Mouse (Mus musculus) hindbrain, embryonic 15.5 days (tissue): ENCODE measurements around the gene Ncoa1. TPM values are rescaled to one million over a fixed set of nuclear protein-coding genes. Genes with fewer than 3 reads are reported as not detected.

Source experiments
- ATAC-seq: fragments of 200-750 bp; cut with Nextera tagmentation; 2 replicates; pipeline ENCODE4 v1.8.0; 2017; ENCODE audit warnings: low read depth, moderate number of reproducible peaks, moderate TSS enrichment; ENCODE audit not compliant: low FRiP score
- H3K27ac ChIP-seq: fragments of 300-500 bp; sonication (generic); replicated peaks from 2 replicates; pipeline ENCODE4 v1.5.1; 2015; ENCODE audit warnings: mild to moderate bottlenecking, inconsistent platforms
- H3K27me3 ChIP-seq: fragments of 300-500 bp; sonication (generic); 2 replicates; pipeline ENCODE4 v1.6.1; 2015; ENCODE audit warnings: control low read depth, inconsistent platforms
- H3K36me3 ChIP-seq: fragments of 300-500 bp; sonication (generic); 2 replicates; pipeline ENCODE4 v1.6.1; 2015; ENCODE audit warnings: control low read depth, inconsistent platforms
- H3K4me1 ChIP-seq: fragments of 300-500 bp; sonication (generic); replicated peaks from 2 replicates; pipeline ENCODE4 v1.6.1; 2015; ENCODE audit warnings: control low read depth, inconsistent platforms
- H3K4me2 ChIP-seq: fragments of 300-500 bp; sonication (generic); 2 replicates; pipeline ENCODE4 v1.6.1; 2015; ENCODE audit warnings: moderate library complexity, mild to moderate bottlenecking, inconsistent platforms
- H3K4me3 ChIP-seq: fragments of 300-500 bp; sonication (generic); 2 replicates; pipeline ENCODE4 v1.5.1; 2015; ENCODE audit warnings: mild to moderate bottlenecking, inconsistent platforms
- H3K9ac ChIP-seq: fragments of 300-500 bp; sonication (generic); 2 replicates; pipeline ENCODE4 v1.6.1; 2015; ENCODE audit warnings: inconsistent platforms
- H3K9me3 ChIP-seq: fragments of 300-500 bp; sonication (generic); 2 replicates; pipeline ENCODE4 v1.6.1; 2016; ENCODE audit warnings: control low read depth, inconsistent platforms
- WGBS: fragments of 180-500 bp; shearing (Covaris S2); methylation state at CpG from one replicate; pipeline ENCODE4 v1.1.7; 2015; 5-methylcytosine and 5-hydroxymethylcytosine counted together
- polyA plus RNA-seq: library from polyadenylated mRNA; unstranded; fragments of >200 nt; fragmentation: Nextera tagmentation; extraction: Ambion mirVana; gene quantifications from 2 replicates; pipeline ENCODE4 v1.2.1, GENCODE M21; 2015

Ncoa1 gene
- polyA plus RNA-seq, 1 experiment from 2014 or later, result 16.8 TPM

DNA sequence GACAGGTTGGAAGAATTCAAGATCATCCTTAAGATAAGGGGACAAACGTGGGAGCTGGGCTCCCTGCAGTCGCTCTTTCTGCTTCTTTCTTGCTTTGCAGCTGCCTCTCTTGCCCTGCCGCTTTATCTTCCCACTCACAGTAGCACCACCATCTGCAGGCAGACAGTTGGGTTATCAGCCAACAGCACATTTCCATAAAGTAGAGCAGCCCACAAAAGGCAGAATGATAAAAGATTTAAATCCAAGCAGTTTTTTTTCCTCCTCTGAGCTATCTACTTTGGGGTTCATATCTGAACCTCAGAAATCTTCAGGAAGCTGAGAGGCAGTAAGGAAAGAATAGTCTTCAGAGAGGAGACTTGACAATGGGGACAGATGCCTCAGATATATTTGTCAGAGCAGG lies 24.9 kb upstream of the Ncoa1 start:
- Histone ChIP-seq H3K27ac (no peak overlapping the region), H3K27me3 (no peaks in the 10 kb centered on the region), H3K4me2 (no peak overlapping the region), H3K4me3 (no peak overlapping the region), H3K36me3 (no peaks in the 10 kb centered on the region), H3K9ac (no peak overlapping the region), H3K9me3 (no peaks in the 10 kb centered on the region), H3K4me1 (peaks cover 4% of the 10 kb centered on the region)
- WGBS, result 27% methylated on average over 3 of the region's 3 CpGs
- no peak for ATAC-seq

DNA sequence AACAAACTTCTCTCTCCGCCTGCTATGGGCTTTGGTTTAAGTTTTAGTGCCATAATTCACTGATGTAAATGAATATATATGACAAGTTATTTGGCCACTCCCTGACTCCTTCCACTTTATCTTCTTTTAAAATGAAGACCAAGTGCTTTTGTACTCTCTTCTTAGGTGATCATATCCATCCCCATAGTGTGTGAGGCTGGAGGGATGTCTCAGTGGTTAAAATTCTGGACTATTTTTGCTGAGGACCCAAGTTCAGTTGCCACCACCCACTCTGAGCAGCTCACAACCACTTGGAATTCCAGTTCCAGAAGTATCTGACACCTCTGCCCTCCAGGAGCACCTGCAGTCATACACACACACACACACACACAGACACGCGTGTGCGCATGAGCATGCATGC lies 23.5 kb upstream of the Ncoa1 start:
- 97% methylated on average over 4 of the region's 4 CpGs for WGBS
- Histone ChIP-seq H3K27me3 (no peaks in the 10 kb centered on the region), H3K9me3 (no peaks in the 10 kb centered on the region), H3K4me3 (no peak overlapping the region), H3K27ac (no peak overlapping the region), H3K9ac (no peak overlapping the region), H3K36me3 (no peaks in the 10 kb centered on the region), H3K4me1 (peaks cover 4% of the 10 kb centered on the region), H3K4me2 (no peak overlapping the region)
- ATAC-seq, result no peak

DNA sequence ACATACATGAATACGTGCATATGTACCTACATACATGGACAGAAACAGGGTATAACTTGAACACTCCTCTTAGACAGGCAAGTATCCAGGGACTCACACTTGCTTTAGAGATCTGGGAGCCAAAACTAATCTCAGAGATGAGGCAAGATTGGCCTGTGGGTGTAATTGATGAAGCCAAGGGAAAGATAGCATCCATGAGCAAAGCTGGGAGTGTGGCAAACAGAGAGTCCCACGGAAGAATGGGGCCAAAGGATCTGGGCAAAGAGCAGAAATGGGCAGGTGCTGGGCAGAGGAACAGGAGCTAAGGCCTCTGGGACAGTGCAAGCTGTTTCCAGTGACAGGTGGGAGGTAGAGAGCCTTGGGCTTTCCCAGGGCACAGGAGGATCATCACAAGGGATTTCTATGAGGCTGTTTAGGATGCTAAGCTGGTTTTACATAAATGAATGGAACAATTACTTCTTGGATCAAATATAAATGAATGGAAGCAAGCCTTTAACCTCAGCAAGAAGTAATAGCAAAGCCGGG lies 22.7 kb upstream of the Ncoa1 start:
- no peak overlapping the region for H3K4me3 ChIP-seq
- H3K4me2 ChIP-seq, result no peak overlapping the region
- H3K9me3 ChIP-seq, result no peaks in the 10 kb centered on the region
- no peak for ATAC-seq
- no peaks in the 10 kb centered on the region for H3K27me3 ChIP-seq
- peaks cover 4% of the 10 kb centered on the region; the same call in 1 of the 2 replicates for H3K4me1 ChIP-seq
- no peak overlapping the region for H3K27ac ChIP-seq
- no peak overlapping the region for H3K9ac ChIP-seq
- 83% methylated on average over 3 of the region's 3 CpGs for WGBS
- H3K36me3 ChIP-seq, result no peaks in the 10 kb centered on the region

DNA sequence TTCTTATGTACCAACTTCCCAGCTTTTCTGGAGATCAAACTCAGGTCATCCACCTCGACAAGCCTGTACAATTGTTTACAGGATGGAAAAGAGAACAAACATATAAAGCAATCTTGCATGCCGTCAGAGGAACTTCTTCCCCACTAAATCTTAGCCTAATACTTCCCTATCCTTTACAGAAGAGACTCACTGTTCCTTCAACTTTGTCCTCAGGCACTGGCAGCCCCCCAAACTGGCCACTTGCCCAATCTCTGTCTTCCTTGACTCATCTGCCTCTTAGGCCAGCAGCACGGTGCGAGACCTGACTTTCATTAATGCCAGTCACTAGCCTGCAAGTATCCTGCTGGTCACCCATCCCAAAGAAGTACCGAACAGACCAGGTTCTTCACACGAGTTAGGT lies 11.4 kb upstream of the Ncoa1 start:
- H3K36me3 ChIP-seq, result no peaks in the 10 kb centered on the region
- no peaks in the 10 kb centered on the region for H3K4me1 ChIP-seq
- no peak overlapping the region for H3K4me3 ChIP-seq
- ATAC-seq, result no peak
- H3K4me2 ChIP-seq, result no peak overlapping the region
- 67% methylated on average over 6 of the region's 6 CpGs for WGBS
- no peak overlapping the region for H3K27ac ChIP-seq
- no peak overlapping the region for H3K9ac ChIP-seq
- H3K27me3 ChIP-seq, result no peaks in the 10 kb centered on the region
- H3K9me3 ChIP-seq, result no peaks in the 10 kb centered on the region

DNA sequence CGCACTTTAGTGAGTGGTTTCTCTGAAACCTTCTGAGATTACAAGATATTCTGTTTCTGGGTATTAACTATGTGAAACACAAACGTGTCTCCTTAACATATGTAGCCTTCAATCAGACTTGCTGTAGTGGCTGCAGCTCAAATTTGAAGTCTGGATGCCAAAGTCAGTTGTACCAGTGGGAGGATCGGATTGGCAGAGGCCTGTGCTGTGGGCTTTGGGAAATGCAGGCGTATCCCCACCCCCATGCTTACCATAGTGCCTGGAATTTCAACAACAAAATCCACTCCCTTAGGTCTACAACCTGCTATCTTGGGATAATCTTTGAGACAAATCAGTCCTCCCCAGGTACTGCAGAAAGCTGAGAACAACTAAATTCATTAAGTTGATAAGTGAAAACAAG lies 6.4 kb upstream of the Ncoa1 start:
- Histone ChIP-seq H3K4me3 (no peak overlapping the region), H3K27ac (no peak overlapping the region), H3K9me3 (no peaks in the 10 kb centered on the region), H3K9ac (no peak overlapping the region), H3K36me3 (no peaks in the 10 kb centered on the region), H3K4me2 (no peak overlapping the region), H3K27me3 (no peaks in the 10 kb centered on the region), H3K4me1 (peaks cover 5% of the 10 kb centered on the region; the same call in 1 of the 2 replicates)
- ATAC-seq, result no peak
- 73% methylated on average over 4 of the region's 4 CpGs for WGBS

DNA sequence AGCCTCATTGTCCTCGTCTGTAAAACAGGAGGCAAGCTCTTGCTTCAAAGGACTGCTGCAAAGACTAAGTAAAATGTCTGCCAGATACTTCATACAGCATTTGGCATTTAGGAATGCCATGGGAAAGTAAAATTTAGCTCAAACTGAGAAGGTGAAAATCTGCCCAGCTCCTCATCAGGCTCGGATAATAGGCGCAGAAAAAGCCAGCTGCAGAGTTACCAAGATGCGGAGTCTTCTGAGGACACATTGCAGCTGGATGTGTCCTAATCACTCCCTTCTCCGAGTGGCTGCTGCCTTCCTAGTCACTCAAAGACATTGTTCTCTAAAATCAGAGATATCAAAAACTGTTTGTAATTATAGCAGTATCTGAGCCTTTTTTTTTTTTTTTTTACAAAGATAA lies 4.7 kb upstream of the Ncoa1 start:
- Histone ChIP-seq H3K9ac (no peak overlapping the region), H3K4me2 (no peak overlapping the region), H3K27me3 (no peaks in the 10 kb centered on the region), H3K4me1 (peaks cover 12% of the 10 kb centered on the region; the same call in 1 of the 2 replicates), H3K4me3 (no peak overlapping the region), H3K27ac (no peak overlapping the region), H3K9me3 (no peaks in the 10 kb centered on the region), H3K36me3 (no peaks in the 10 kb centered on the region)
- 63% methylated on average over 5 of the region's 5 CpGs for WGBS
- ATAC-seq, result no peak

DNA sequence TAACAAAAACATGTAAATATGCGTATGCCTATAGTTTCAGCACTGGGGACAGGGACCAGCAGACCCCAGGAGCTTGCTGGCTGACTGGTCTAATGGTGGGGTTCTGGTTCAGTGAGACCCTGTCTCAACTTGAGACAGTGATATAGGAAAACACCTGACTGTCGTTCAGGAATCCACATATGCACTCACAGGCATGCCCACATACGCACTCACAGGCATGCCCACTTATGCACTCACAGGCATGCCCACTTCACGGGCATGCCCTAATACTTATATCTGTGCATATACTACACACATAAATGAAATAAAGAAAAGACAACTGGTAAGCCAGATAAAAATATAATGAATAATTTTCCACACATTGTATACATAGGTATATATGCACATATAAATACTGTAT lies 3.3 kb upstream of the Ncoa1 start:
- Histone ChIP-seq H3K27ac (no peak overlapping the region), H3K9ac (no peak overlapping the region), H3K4me1 (peaks cover 18% of the 10 kb centered on the region), H3K36me3 (no peaks in the 10 kb centered on the region), H3K4me2 (no peak overlapping the region), H3K27me3 (no peaks in the 10 kb centered on the region), H3K9me3 (no peaks in the 10 kb centered on the region), H3K4me3 (no peak overlapping the region)
- ATAC-seq, result no peak
- 90% methylated on average over 4 of the region's 4 CpGs for WGBS

DNA sequence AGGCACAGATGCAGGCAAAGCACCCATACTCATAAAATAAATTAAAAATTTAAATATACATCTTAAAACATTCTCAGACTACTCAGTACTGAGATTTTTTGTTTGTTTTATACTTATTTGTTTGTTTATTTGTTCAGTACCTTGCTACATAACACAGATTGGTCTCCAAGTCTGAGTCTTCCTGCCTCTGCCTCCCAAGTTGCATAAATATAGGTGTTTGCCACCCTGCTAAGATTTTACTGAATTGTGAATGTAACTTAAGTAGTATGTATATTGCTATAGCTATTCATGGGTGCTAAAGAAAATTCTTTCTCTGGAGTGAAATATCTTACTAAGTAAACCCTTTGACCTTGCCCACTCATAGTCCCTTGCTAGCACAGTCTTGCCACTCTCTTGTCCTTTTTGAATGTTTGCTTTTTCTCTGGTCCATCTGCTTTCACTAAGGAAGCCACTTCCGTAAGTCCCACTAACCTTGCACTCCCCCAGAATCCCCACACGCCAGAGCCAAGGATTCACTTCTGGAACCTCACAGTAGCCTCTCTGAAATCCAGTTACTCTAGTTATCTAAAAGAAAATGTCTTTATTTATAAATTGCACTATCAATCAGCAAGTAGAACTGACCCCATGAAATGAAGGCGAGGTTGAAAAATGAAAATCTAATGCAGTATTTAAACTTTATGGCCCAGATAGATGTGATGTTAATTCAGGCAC lies 2.3 kb upstream of the Ncoa1 start:
- no peak for ATAC-seq

DNA sequence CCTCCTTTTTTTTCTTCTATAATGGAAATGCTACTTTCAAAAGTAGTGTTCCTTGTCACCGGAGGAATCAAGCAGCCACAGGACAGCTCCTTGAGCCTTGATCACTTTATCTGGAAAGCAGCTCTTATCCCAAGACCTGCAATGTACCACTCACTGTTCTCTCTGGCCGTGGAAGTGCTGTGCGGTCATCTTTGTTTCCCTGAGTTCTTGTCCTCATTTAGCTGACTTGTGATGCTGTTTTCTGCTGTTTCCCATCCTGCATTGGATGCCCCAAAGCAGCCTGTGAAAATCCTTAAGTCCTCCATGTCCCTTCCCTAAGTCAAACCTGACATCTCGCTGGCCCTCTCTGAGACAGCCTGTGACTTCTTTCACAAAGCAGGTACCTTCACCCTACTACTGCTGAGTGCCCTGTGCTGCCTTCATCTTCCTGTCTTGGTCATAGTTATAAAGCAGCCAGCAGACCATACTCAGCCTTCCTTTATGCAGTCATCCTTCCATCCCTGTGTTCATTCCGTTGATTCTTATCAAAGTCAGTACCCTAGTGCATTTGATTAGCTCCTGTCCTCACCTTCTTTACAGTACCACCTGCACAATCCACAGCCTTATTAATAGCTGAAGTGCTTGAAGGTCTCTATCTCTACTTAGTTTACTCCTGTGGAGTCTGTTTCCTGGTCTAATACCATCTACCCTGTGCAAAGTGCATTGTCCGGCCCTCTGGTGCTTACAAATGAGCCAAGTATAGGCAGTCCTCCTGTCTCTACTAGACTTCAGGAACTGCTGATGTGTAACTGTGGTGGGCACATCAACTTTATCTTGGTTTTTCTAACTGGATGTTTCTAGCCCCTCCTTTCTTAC lies 1.2 kb upstream of the Ncoa1 start:
- Histone ChIP-seq H3K4me2 (peak overlapping the region; percentile 77; the same call in 1 of the 2 replicates), H3K4me3 (no peak overlapping the region), H3K27ac (no peak overlapping the region), H3K27me3 (no peaks in the 10 kb centered on the region), H3K4me1 (peaks cover 37% of the 10 kb centered on the region), H3K36me3 (no peaks in the 10 kb centered on the region), H3K9ac (no peak overlapping the region), H3K9me3 (no peaks in the 10 kb centered on the region)
- ATAC-seq, result no peak
- 70% methylated on average over 6 of the region's 6 CpGs for WGBS

More for the DNA sequence above, 2.3 kb upstream of the Ncoa1 start:
- no peak overlapping the region for H3K4me3 ChIP-seq
- WGBS, result 82% methylated on average over 3 of the region's 3 CpGs
- H3K36me3 ChIP-seq, result no peaks in the 10 kb centered on the region
- no peaks in the 10 kb centered on the region for H3K27me3 ChIP-seq
- no peaks in the 10 kb centered on the region for H3K9me3 ChIP-seq
- H3K4me1 ChIP-seq, result peaks cover 26% of the 10 kb centered on the region
- H3K9ac ChIP-seq, result no peak overlapping the region
- no peak overlapping the region for H3K4me2 ChIP-seq
- no peak overlapping the region for H3K27ac ChIP-seq

DNA sequence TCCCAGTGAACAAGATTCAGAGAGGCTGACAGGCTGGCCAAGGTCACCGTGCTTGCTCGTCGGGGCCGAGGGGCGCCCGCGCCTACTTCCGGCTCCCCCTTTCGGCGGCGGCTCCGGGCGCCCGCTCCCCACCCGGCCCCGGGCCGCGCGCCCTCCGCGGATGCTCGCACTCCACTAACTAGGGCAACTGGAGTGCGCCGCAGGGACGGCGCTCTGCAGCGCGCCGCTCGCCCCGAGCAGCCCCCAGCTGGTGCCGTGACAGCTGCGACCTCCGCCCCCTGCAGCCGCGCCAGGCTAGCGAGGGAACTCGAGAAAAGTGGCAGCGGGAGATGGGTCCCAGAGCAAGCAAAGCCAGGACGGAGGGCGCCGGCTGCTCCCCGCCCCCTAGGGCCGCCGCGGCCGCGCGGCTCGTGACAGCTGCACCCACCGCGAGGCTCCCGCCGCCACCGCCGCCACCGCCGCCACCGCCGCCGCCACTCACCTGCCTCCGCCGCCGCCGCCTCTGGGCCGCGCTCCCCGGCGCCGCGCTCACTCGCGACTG lies 621 bp downstream of the Ncoa1 start:
- H3K27ac ChIP-seq, result peak overlapping the region; percentile 97
- H3K4me1 ChIP-seq, result peaks cover 31% of the 10 kb centered on the region
- 0% methylated on average over 43 of the region's 73 CpGs for WGBS
- peak overlapping the region; percentile 77 for H3K4me2 ChIP-seq
- no peaks in the 10 kb centered on the region for H3K36me3 ChIP-seq
- ATAC-seq, result peak; percentile 81
- peak overlapping the region; percentile 97 for H3K9ac ChIP-seq
- no peaks in the 10 kb centered on the region for H3K9me3 ChIP-seq
- peak overlapping the region; percentile 75 for H3K4me3 ChIP-seq
- no peaks in the 10 kb centered on the region for H3K27me3 ChIP-seq

DNA sequence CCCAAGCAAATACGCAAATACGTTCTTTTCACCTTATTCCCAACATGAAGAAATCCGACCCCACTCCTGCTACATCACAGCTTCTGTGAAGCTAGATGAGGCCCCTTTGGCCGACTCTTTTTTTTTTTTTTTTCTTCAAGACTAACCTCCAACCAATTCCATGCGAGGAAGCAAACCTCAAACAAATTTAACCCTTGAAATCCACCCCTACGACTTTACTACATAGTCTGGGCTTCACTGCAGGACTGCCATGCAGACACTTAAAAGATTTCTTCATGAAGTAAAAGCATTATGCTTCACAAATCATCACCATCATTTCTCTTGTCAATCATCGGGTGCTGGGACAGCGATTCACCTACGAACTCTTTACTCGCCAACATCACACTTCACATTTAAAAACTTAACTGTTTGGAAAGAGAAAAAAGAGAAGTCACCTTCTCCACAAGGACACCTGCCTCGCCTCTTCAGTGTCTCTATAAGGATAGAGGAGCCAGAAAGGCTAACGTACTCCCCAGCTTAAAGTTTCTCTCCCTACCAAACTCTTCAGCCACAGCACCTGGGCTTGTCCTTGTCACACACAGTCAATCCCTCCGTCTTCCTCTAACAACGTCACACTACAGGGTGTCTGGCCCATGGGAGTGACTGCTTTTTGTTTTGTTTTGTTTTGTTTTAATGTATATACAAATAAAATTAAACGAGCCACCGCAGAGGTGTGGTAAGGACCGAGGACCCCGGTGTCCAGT lies 1.6 kb downstream of the Ncoa1 start:
- peak overlapping the region; percentile 75 for H3K4me3 ChIP-seq
- peak overlapping the region; percentile 97 for H3K9ac ChIP-seq
- H3K9me3 ChIP-seq, result no peaks in the 10 kb centered on the region
- no peaks in the 10 kb centered on the region for H3K36me3 ChIP-seq
- H3K27ac ChIP-seq, result peak overlapping the region; percentile 97
- H3K27me3 ChIP-seq, result no peaks in the 10 kb centered on the region
- ATAC-seq, result no peak
- peak overlapping the region; percentile 77 for H3K4me2 ChIP-seq
- WGBS, result 9% methylated on average over 18 of the region's 18 CpGs
- H3K4me1 ChIP-seq, result peaks cover 31% of the 10 kb centered on the region
